Comparison of ENCODE assay signal across 22 mouse cellular contexts in genomic region chr10:18497066-18497465, GRCm38 (mm10). TPM values are rescaled to one million over a fixed set of nuclear protein-coding genes. Genes with fewer than 3 reads are reported as not detected.
DNase-seq lines count a peak whose midpoint lies in the region; ATAC-seq lines count a peak whose summit lies in the region.
"Had no signal": no experiment of that assay in that cellular context is flagged by ENCODE, and none has a peak within 500 bp of the region (broad histone marks: within the 10 kb centered on the region; RNA-seq: fewer than 3 reads in every experiment).

No protein-coding gene starts in this region.

- H3K27ac ChIP-seq in heart, embryonic 12.5 days (ENCODE audit: poor library complexity, severe bottlenecking): no peak overlapping the region
- 0 out of 2 replicates have a peak overlapping the region, but pooled peaks have one; percentile 25 for H3K27ac ChIP-seq in hindbrain, embryonic 13.5 days
- no peak overlapping the region for H3K27ac ChIP-seq in hindbrain, embryonic 11.5 days (ENCODE audit: low read depth, low read length)
- no peak overlapping the region for H3K27ac ChIP-seq in hindbrain, embryonic 15.5 days (replicated peaks)
- H3K27ac ChIP-seq: embryonic facial prominence, embryonic 12.5 days; forebrain, embryonic 12.5 days; heart, embryonic 10.5 days; heart, embryonic 15.5 days had no signal

- no peak overlapping the region for H3K4me2 ChIP-seq in heart, embryonic 12.5 days
- H3K4me2 ChIP-seq in hindbrain, embryonic 13.5 days: no peak overlapping the region
- no peak overlapping the region for H3K4me2 ChIP-seq in hindbrain, embryonic 11.5 days (replicated peaks; ENCODE audit: low read depth, low read length)
- no peak overlapping the region for H3K4me2 ChIP-seq in hindbrain, embryonic 15.5 days
- H3K4me2 ChIP-seq: embryonic facial prominence, embryonic 12.5 days; forebrain, embryonic 12.5 days; heart, embryonic 15.5 days had no signal

- no peaks in the 10 kb centered on the region for H3K9me3 ChIP-seq in heart, embryonic 12.5 days (replicated peaks)
- H3K9me3 ChIP-seq in hindbrain, embryonic 13.5 days: no peaks in the 10 kb centered on the region
- no peaks in the 10 kb centered on the region for H3K9me3 ChIP-seq in hindbrain, embryonic 11.5 days (ENCODE audit: control insufficient read depth, low read length)
- no peaks in the 10 kb centered on the region for H3K9me3 ChIP-seq in hindbrain, embryonic 15.5 days
- H3K9me3 ChIP-seq: embryonic facial prominence, embryonic 12.5 days; forebrain, embryonic 12.5 days; heart, embryonic 10.5 days; heart, embryonic 15.5 days had no signal

- no peak for ATAC-seq in heart, embryonic 12.5 days (ENCODE audit: insufficient number of reproducible peaks, low FRiP score)
- ATAC-seq in hindbrain, embryonic 13.5 days (ENCODE audit: low FRiP score): peak; percentile 47; the same call in 1 of the 2 replicates
- no peak for ATAC-seq in hindbrain, embryonic 11.5 days (ENCODE audit: low FRiP score)
- ATAC-seq in hindbrain, embryonic 15.5 days (ENCODE audit: low FRiP score, low read depth): 0 out of 2 replicates have a peak, but pooled peaks have one; percentile 23
- ATAC-seq: forebrain, postnatal 0 days; intestine, embryonic 16.5 days had no signal

- H3K4me3 ChIP-seq in heart, embryonic 12.5 days: no peak overlapping the region
- H3K4me3 ChIP-seq in hindbrain, embryonic 13.5 days: no peak overlapping the region
- no peak overlapping the region for H3K4me3 ChIP-seq in hindbrain, embryonic 11.5 days (ENCODE audit: low read depth, low read length)
- H3K4me3 ChIP-seq in hindbrain, embryonic 15.5 days: no peak overlapping the region
- H3K4me3 ChIP-seq: embryonic facial prominence, embryonic 12.5 days; forebrain, embryonic 12.5 days; heart, embryonic 10.5 days; heart, embryonic 15.5 days had no signal

- H3K9ac ChIP-seq in heart, embryonic 12.5 days: no peak overlapping the region
- H3K9ac ChIP-seq in hindbrain, embryonic 13.5 days: no peak overlapping the region
- no peak overlapping the region for H3K9ac ChIP-seq in hindbrain, embryonic 11.5 days (ENCODE audit: low read depth, low read length)
- H3K9ac ChIP-seq in hindbrain, embryonic 15.5 days: no peak overlapping the region
- H3K9ac ChIP-seq: embryonic facial prominence, embryonic 12.5 days; forebrain, embryonic 12.5 days; forebrain, postnatal 0 days; heart, embryonic 15.5 days had no signal

- peaks cover 24% of the 10 kb centered on the region for H3K4me1 ChIP-seq in heart, embryonic 12.5 days (replicated peaks)
- H3K4me1 ChIP-seq in hindbrain, embryonic 13.5 days (replicated peaks): peaks cover 14% of the 10 kb centered on the region
- H3K4me1 ChIP-seq in hindbrain, embryonic 11.5 days (replicated peaks; ENCODE audit: control insufficient read depth, insufficient read depth, low read length): no peaks in the 10 kb centered on the region
- H3K4me1 ChIP-seq in hindbrain, embryonic 15.5 days (replicated peaks): peaks cover 5% of the 10 kb centered on the region
- H3K4me1 ChIP-seq: embryonic facial prominence, embryonic 12.5 days had no signal

- H3K27me3 ChIP-seq in heart, embryonic 12.5 days (replicated peaks): no peaks in the 10 kb centered on the region
- no peaks in the 10 kb centered on the region for H3K27me3 ChIP-seq in hindbrain, embryonic 13.5 days
- H3K27me3 ChIP-seq in hindbrain, embryonic 11.5 days (ENCODE audit: control insufficient read depth, insufficient read depth, low read length): no peaks in the 10 kb centered on the region
- no peaks in the 10 kb centered on the region for H3K27me3 ChIP-seq in hindbrain, embryonic 15.5 days
- H3K27me3 ChIP-seq: embryonic facial prominence, embryonic 12.5 days; forebrain, embryonic 12.5 days; heart, embryonic 15.5 days had no signal

- WGBS in heart, embryonic 12.5 days: 80% methylated on average over 7 of the region's 7 CpGs
- 58% methylated on average over 7 of the region's 7 CpGs for WGBS in hindbrain, embryonic 13.5 days
- WGBS in hindbrain, embryonic 11.5 days: 73% methylated on average over 7 of the region's 7 CpGs
- WGBS in hindbrain, embryonic 15.5 days: 56% methylated on average over 7 of the region's 7 CpGs

- peak; percentile 74 for DNase-seq in heart, adult 11 months
- DNase-seq in hindbrain, embryonic 11.5 days (ENCODE audit: low spot score): no peak
- peak; percentile 53 for DNase-seq in 416B (ENCODE audit: low read depth)
- no peak for DNase-seq in cerebellum, adult 9-11 months
- DNase-seq: adrenal gland, adult 2 months; adrenal gland, postnatal 25 days; cerebellum, adult 2 months; cerebellum, postnatal 14 days; embryo, embryonic 11 days; forebrain, postnatal 0 days; gastrocnemius, postnatal 36 days; heart, adult 18-20 months; heart, postnatal 36 days; kidney, adult 2 months had no signal

- H3K36me3 ChIP-seq in heart, embryonic 12.5 days: peaks cover 26% of the 10 kb centered on the region
- peaks cover 36% of the 10 kb centered on the region for H3K36me3 ChIP-seq in hindbrain, embryonic 13.5 days
- H3K36me3 ChIP-seq in hindbrain, embryonic 11.5 days (ENCODE audit: control insufficient read depth, insufficient read depth, low read length): no peaks in the 10 kb centered on the region
- peaks cover 18% of the 10 kb centered on the region for H3K36me3 ChIP-seq in hindbrain, embryonic 15.5 days

RNA-seq across cellular contexts. Expression of gene Hebp2, which starts 48.8 kb away (rescaled TPM):
- polyA plus RNA-seq in heart, embryonic 12.5 days (2016; fragmentation: Nextera tagmentation; extraction: Ambion mirVana): 17.9 and 18.3 TPM in 2 replicates
- 12.3 and 12.8 TPM in 2 replicates for polyA plus RNA-seq in hindbrain, embryonic 13.5 days (2015; fragmentation: Nextera tagmentation; extraction: Ambion mirVana)
- polyA plus RNA-seq in hindbrain, embryonic 11.5 days (2014; fragmentation: Nextera tagmentation; extraction: Ambion mirVana): 16.5 and 18.8 TPM in 2 replicates
- 11.8 and 13.7 TPM in 2 replicates for polyA plus RNA-seq in hindbrain, embryonic 15.5 days (2015; fragmentation: Nextera tagmentation; extraction: Ambion mirVana)

Comparison
In these comparisons a context has a peak if more than half of its experiments do, and no peak if none do; other contexts are left out.
1. ATAC-seq: peak in hindbrain, embryonic 13.5 days (single experiment) and hindbrain, embryonic 15.5 days (single experiment); none in heart, embryonic 12.5 days (single experiment) and hindbrain, embryonic 11.5 days (single experiment).
2. DNase-seq: peak in heart, adult 11 months (single experiment) and 416B (single experiment); none in hindbrain, embryonic 11.5 days (single experiment) and cerebellum, adult 9-11 months (single experiment).